8 mouse cellular contexts compared by ENCODE assay signal in the genomic region with DNA sequence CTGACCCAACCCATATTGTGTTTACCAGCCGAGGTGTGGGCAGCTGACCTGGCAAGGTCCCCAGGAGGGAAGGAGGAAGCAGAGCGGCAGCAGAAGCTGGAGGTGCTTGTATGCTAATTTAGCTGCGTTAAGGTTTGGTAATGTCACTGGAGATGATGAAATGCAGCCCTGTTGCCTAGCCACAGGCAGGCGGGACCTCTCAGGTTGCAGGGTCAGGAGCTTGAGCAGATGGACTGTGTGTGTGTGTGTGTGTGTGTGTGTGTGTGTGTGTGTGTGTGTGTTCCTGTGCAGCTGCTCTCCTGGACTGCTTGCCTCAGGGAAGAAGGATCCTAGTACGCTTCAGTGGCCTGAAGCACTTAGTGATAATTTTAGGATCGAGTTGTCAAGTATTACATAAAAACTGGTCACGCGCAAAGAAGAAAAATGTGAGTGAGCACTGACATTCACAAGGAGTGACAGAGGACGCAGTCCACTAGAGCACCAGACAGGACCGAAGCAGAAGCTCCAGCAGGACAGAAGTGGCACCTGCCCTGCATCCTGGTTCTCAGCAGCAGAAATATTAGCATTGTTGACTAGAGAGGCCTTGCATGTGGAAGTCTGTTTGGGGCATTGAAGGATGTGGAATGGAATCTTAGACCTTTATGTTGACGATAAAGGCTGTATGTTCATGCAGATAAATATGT. TPM values are rescaled to one million over a fixed set of nuclear protein-coding genes. Genes with fewer than 3 reads are reported as not detected.
DNase-seq lines count a peak whose midpoint lies in the region; TF ChIP-seq lines count a peak whose summit lies in the region.

No protein-coding gene starts in this region.

- no peak overlapping the region for H3K4me3 ChIP-seq in left cerebral cortex, adult 2 months

- peak overlapping the region; percentile 62; the same call in 1 of the 2 replicates for H3K27ac ChIP-seq in left cerebral cortex, adult 2 months

- intact Hi-C loops in left cerebral cortex, adult 2 months (cut with DNase I), result no loop called here

- TF ChIP-seq CTCF in left cerebral cortex, adult 2 months (IDR thresholded peaks at IDR 0.05), result no peak

- DNase-seq in left cerebral cortex, adult 2 months (ENCODE audit: extremely low spot score in 1 of 2, low spot score in 2 of 2), result peak in 1 of 2 experiments; percentile 38
- DNase-seq in left cerebral cortex, adult 11 months (ENCODE audit: low spot score), result no peak
- peak; percentile 63 to 68 for DNase-seq in cerebellum, postnatal 10 days
- DNase-seq in gastrocnemius, postnatal 25 days, result peak; percentile 75
- DNase-seq in kidney, postnatal 4 days, result peak; percentile 47 to 64
- DNase-seq in mesoderm, embryonic 11.5 days (ENCODE audit: low read depth, low spot score), result peak; percentile 62
- DNase-seq in thymus, postnatal 14 days, result no peak
- no peak for DNase-seq in B cell, adult 2 months

RNA-seq across cellular contexts. Expression of a gene that starts 14.8 kb away (rescaled TPM):
- 1 to 10 TPM; 1.4 to 1.9 TPM for total RNA-seq in left cerebral cortex, adult 2 months (2021)
- not detected for total RNA-seq in gastrocnemius, postnatal 25 days (2021)

RNA-seq across cellular contexts. Expression of a gene that starts 27.3 kb away (rescaled TPM):
- total RNA-seq in left cerebral cortex, adult 2 months (2021), result 10 to 100 TPM; 31.2 to 31.8 TPM
- total RNA-seq in gastrocnemius, postnatal 25 days (2021), result 10 to 100 TPM; 10.1 to 10.5 TPM

Comparison
In these comparisons a context has a peak if more than half of its experiments do, and no peak if none do; other contexts are left out.
1. DNase-seq: peak in cerebellum, postnatal 10 days (2 of 2), gastrocnemius, postnatal 25 days (single experiment), kidney, postnatal 4 days (2 of 2) and mesoderm, embryonic 11.5 days (single experiment); none in left cerebral cortex, adult 11 months (single experiment), thymus, postnatal 14 days (single experiment) and B cell, adult 2 months (0 of 2).